Mouse (Mus musculus): ENCODE data around the gene P2rx7.
A peak's percentile ranks its signal among the peaks of the same experiment; 100 is the strongest.

Gene P2rx7

DNA sequence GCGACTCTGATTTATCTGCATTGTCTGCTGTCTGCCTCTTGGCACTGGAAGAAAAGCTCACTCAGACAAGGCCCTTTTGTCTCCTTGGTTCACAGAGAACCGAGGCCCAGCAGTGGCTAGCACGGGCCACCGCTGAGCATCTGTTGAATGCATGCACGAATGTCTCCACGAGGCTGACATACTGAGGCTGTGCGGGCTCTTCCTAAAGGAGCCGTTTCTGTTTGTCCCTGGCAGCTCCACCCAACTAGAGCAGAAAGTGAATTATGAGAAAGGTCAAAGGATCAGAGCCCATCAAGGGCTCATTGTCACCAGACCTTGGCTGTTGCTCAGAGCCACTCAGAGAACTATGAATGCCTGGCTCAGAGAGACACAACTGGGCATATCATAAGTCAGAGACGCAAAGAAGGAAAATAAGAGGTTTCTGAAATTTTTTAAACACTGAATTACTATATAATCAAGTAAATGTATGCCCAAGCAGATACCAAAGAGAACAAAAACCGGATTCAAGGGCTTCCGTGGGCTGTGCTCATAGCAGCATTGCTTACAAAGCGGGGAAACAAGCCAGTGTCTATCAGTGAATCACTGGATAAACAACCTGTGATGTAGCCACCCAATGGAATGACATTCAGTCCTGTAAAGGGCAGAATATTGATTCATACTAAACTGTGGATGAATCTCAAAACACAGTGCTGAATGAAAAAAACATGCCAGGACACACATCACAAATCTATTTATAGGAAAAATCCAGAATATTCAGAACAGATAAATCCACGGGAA, 49.9 kb downstream of the P2rx7 start:
- peak; percentile 32 for DNase-seq (ENCODE audit: low read depth, low spot score)

DNA sequence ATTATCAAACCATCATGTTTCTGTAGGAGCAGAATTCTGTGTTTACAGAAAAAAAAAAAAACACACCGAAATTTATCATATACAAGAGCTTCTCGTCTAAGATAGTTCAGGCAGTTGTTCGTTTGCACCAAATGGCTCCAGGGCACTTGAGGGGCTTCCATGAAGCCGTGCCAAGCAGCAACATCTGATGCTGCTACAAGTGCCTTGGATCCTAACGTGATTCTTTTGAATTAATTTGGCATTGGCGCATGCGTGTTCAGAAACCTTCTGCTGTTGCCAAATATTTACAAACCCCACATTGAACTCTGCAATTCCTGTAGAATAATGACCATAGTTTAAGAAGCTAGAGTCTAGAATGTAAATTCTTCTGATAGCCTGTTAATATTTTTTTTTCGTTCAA, 51.8 kb downstream of the P2rx7 start:
- DNase-seq (ENCODE audit: low read depth, low spot score), result no peak

DNA sequence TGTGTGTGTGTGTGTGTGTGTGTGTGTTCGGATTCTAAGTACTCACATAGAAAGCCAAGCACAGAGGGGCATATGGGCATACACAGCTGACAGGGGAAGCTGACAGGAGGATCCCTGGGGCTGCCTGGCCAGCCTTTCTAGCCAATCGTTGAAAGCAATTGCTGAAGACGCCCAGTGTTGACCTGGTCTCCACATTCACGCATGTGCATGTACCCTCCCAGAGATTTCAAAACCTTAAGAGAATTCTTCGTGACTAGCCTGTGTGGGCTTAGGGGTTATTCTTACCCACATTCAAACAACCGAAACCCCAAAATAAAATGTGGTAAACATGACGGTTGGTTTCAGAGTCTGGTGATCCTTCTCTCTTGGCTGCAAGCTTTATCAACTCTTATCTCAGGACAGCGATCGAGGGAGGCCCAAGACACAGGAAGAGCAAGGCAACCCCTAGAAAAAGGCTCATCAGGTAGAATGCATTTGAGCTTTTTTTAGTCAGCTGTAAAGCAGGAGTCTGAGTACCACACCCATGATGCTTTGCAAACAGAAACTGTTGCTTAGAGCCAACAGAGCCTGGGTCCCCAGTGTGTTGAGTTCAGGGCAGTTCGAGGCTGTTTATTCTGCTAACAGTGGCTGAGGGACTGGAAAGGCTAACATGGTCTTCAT, 54.5 kb downstream of the P2rx7 start:
- DNase-seq (ENCODE audit: low read depth, low spot score), result no peak

DNA sequence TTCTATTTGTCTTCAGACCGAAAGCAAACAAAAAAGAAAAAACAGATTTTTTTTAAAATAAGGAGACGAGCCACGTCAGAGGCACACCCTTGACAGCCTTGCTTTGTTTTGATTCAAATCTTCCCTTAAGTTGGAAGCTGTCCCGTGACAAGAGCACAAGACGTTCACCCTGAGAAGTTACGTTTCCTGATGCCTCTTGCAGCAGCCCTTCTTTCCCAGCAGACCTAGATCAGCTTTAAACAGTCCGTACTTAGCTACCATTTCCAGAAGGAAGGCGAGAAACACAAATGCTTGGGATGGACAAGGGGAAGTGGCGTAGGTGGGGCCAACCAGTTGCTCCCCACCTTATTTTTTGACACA, 55.0 kb downstream of the P2rx7 start:
- no peak for DNase-seq (ENCODE audit: low read depth, low spot score)

DNA sequence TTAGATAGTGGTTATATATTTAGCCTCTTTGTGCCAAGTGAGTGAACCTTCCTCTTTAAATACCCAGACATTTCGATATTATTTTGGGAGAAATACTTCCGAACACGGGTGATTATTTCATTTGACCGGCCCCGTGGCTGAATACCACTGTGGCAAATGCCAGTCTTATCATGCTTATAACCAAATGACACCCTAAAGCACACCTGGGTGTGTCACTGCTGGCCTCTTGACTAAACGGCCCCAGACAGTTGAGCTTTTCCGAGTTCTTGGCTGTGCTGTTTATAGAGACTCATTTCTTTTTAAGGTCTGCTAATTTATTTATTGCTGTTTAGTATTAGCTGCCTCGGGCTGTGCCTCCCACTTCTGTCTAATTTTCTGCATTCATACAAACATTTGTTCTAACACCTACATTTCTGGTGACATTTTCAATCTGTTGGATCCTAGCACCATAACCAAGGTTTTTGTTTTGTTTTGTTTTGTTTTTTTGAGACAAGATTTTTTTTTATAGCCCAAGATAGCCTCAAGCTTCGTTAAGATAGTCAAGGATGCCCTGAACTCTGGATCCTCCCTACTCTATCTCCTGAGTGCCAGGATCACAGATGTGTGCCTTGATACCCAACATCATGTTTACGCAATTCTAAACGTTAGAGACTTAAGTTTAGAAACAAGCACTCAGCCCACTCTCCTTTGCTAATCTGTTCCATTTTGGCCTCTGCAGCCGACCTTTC, 56.6 kb downstream of the P2rx7 start:
- no peak for DNase-seq (ENCODE audit: low read depth, low spot score)

DNA sequence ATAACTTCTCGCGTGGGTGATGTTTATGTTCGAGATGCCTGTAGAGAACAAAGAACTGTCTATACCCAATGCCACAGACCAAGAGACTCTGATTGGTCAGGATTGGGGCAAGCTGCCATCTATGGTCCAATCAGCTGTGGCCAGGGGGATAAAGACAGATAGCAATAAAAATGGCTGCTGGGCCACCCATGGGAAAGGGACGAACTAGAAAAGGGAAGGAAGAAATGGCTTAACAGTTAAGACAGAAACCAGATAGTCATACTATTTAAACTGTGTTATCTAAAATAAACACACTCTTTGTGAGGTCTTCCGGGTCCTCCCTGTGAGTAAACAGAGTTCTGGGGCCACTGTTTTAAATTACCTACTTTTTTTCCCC, 57.1 kb downstream of the P2rx7 start:
- no peak for DNase-seq (ENCODE audit: low read depth, low spot score)

DNA sequence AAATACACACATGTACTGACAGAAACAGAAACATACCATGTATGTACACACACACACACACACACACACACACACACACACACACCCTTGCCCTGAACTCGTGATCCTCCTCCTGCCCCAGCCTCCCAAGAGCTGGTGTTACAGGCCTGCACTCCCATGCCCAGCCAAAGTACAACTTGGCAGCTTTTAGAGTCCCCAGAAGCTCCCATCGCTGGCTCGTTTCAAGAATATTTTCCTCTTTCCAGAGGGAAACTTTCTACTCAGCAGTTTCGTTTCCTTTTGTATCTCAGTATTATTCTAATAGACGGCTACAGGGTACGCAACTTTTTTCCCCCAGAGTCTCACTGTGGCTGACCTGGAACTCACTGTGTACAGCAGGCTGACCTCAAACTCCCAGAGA, 58.4 kb downstream of the P2rx7 start:
- no peak for DNase-seq (ENCODE audit: low read depth, low spot score)

DNA sequence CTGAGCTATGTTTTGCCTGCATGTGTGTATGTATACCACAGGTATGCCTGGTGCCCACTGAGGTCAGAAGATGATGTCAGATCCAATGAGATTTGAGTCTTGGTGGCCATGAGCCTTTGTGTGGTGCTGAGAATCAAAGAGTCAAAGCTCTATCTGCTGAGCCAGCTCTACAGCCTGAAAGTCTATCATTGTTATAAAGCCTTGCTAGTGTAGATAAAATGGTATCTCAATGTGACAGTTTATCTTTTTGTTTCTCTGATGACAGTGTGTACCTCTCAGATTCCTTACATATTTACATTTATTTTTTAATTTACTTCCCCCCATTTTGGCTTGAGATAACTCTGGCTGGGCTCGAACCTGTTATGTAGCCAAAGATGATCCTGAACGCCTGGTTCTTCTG, 59.9 kb downstream of the P2rx7 start:
- no peak for DNase-seq (ENCODE audit: low read depth, low spot score)

DNA sequence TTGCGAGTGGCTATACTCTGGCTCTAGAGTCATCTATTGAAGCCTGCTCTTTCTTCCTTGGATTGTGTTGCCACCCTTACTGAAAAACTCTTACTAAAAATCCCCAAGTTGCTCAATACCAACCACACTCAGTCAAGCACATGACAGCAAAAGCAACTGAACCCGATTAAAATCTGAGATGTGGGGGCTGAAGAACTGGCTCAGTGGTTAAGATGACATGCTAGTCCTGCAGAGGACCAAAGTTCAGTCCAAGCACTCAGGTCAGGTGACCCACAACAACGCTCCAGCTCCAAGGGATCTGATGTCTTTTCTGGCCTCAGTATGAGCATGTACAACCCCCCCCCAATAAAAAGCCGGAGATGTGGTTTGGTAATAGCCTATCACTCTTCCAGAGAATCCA, 60.9 kb downstream of the P2rx7 start:
- no peak for DNase-seq (ENCODE audit: low read depth, low spot score)

DNA sequence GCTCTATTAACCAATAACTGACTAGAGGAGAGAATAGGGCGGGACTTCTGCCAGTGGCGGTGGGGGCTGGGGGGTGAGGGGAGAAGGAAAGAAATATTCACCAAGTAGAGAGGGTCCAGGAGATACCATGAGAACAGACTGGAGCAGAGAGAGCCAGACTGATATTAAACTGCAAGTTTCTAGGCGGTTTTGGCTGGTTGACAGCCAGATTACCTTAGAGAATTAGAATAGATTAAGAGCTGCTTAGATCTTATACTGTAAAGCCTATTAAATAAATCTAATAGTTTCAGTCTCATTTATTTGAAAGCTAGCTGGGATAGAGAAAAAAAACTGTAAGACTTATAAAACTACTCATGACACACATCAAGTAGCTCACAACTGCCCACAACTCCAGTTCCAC, 61.5 kb downstream of the P2rx7 start:
- DNase-seq (ENCODE audit: low read depth, low spot score), result no peak

DNA sequence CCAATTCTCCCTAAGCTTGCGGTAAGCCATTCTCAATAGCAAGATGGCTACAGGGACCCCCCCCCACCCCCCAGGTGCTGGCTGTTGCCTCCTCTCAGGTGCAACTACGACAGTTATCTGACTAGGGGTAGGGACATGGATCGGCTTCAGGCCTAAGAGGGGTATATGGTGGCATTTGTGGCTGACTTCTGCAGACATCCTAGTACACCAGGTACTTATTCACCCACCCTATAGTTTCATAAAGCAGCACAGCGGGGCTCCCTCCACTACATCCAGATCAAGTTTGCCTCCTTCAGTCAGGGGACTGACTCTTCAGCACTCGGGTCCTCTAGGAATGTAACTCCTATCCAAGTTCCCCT, 63.2 kb downstream of the P2rx7 start:
- DNase-seq (ENCODE audit: low read depth, low spot score), result no peak

DNA sequence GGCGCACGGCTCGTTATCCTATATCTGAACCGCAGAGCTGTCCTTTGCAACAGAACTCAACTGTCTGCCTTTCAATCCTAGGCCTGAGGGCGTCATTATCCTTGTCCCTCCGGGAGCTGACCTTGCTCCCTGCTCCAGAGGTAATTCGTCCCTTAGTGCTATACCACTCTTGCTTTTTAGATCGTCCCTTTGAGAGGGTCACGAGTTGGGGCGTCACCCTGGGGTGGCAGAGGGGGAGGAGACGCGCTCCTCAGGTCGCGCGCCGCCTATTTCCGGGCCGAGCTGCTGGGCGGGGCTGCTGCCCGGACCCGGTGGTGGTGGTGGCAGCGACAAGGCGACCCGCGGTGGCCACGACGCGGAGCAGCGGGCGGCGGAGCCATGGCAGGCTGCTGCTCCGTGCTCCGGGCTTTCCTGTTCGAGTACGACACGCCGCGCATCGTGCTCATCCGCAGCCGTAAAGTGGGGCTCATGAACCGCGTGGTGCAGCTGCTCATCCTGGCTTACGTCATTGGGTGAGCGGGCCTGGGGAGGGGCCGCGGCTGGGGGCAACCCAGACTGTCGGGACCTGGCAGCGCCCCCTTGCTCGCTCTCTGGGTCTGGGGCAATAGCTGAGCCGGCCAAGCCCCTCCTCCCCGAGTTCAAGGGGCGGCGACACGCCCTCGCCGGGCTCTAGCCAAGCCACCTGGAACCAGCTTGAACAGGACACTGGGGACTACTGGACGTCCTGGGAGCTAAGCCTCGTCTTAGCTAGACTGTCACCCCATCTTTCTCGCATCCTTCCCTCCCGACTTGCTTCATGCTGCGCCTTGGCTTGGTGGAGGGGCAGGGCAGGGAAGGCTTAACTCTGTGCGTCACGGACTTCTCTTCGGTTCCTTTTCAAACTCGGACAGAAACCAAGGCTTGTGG, 63.8 kb downstream of the P2rx7 start, which contains the start of gene P2rx4:
TSS of gene P2rx4 (plus strand) at position 269 of the 906 bp plus-strand sequence.
- peak; percentile 53 for DNase-seq (ENCODE audit: low read depth, low spot score)

DNA sequence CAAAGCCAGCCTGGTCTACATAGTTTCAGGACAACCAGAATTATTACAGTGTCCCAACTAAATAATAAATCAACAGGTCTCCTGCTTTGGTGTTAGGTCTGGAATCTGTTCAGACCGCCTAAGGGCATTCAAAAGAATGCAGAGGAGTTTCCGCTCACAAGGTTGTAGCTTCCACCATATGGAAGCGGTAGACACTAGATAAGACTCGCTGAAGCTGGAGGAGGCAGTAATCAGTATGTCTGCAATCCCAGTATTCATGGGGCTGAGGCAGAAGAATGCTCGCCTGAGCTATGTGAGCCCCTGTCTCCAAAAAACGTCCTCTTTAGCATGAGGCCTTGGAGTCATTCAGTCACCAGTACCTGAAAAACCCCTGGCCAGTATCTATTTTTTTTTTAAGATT, 65.1 kb downstream of the P2rx7 start:
- DNase-seq (ENCODE audit: low read depth, low spot score), result no peak

DNA sequence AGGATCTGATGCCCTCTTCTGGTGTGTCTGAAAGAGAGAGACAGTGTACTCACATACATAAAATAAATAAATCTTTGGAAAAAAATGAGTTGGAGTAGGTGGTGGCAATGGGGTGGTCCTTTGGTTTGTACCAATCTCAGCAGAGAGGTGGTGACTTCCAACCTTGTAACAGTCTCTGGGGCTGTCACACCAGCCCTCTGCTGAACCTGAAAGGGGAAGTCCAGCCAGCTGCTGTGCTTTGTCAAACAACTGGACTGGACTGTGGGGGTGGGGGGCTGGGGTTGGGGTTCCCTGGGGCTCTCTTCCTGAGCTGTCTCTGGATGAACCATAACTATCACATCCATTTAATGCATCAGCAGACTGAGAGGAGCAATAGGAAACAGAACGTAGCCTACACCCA, 72.0 kb downstream of the P2rx7 start:
- DNase-seq (ENCODE audit: low read depth, low spot score), result no peak

DNA sequence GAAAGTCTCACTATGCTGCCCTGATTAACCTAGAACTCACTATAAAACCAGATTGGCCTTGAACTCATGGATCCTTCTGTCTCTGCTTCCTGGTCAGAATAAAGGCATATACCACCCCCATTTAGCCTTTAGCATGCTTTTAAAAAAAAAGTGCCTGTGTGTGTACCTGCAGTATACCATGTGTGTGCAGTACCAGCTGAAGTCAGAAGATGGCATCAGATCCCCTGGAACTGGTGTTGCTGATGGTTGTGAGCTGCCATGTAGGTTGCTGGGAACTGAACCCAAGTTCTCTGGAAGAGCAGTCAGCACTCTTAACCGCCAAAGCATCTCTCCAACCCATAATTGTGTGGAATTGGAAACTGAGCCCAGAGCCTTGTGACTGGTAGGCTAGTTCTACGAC, 73.1 kb downstream of the P2rx7 start:
- DNase-seq (ENCODE audit: low read depth, low spot score), result no peak

DNA sequence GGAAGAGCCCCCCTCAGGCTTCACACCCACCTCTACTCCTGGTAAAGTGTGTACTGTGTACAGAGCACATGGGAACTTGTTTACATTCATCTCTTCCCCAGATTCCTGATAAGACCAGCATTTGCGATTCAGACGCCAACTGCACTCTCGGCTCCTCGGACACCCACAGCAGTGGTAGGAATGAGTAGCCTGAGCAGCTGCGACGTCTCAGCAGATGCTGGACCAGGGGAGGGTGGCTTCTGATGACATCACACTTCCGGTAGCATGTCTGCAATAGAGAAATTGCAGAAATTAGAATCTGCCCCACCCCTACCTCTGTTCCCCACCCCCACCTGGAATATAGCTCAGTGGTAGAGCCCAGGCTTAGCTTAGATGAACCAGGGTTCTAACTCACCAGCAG, 74.7 kb downstream of the P2rx7 start:
- DNase-seq (ENCODE audit: low read depth, low spot score), result no peak

DNA sequence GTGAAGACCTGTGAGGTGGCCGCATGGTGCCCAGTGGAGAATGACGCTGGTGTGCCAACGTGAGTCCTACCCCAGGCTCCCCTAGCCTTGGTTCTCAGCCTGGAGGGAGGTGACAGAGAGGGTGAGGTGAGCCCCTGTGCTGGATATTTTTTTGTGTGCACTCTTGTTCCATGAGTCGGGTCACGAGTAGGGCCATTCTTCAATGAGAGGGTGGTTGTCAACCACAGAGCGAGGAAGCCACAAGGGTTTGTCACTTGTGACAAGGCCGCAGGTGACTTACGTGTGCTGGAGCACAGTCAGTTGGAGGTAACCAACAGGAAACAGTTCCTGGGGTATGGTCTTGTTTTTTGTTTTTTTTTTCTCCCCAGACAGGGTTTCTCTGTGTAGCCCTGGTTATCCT, 75.5 kb downstream of the P2rx7 start:
- no peak for DNase-seq (ENCODE audit: low read depth, low spot score)

DNA sequence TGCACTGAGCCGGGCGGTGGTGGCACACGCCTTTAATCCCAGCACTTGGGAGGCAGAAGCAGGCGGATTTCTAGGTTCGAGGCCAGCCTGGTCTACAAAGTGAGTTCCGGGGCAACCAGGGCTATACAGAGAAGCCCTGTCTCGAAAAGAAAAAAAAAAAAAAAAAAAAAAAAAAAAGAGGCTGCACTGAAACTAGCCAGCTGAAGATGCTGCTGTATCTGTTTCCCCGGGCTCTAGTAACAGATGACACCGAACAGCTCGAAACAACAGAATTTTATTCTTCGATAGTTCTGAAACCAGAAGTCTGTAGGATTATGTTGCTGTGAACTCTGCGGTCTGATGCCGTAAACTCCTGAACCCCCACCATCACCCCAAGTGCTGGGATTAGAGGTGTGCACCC, 81.7 kb downstream of the P2rx7 start:
- no peak for DNase-seq (ENCODE audit: low read depth, low spot score)

DNA sequence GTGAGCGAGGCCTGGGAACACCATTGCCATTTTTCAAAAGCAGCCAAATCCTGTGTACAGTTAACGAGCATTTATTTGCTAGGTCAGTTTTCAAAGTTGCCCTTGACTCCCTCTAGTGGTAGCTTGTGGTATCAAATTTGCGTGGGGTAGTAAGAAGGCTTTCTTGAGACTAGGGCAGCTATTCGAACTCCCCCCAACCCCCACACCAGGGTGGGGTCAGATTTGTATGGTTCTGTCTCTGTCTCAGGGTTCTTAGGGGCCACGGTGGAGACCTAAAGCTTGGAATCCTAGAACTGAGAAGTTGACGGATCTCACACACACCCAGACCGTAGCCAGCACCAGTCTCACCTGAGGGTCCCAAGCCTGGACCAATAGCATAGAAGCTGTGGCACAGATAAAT, 82.4 kb downstream of the P2rx7 start:
- peak; percentile 72 for DNase-seq (ENCODE audit: low read depth, low spot score)

DNA sequence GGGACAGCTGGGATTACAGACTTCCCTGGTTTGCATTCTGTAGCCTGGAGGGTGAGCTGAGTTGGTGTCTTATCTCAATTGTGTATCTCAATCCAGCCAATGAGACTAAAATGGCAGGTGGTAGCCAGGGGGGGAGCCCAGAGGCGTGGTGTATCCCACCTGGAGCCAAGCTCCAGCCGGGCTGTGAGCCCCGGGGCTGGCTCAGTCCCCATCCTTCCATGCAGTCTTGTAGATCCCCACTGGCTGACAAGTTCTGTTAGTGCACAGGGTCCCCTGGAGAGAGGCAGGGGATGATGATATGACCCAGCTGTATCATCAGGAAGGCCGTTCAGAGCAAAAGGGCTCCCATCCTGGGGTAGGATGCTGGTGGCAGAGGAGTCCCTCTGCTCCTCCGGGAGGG, 82.9 kb downstream of the P2rx7 start:
- DNase-seq (ENCODE audit: low read depth, low spot score), result no peak

DNA sequence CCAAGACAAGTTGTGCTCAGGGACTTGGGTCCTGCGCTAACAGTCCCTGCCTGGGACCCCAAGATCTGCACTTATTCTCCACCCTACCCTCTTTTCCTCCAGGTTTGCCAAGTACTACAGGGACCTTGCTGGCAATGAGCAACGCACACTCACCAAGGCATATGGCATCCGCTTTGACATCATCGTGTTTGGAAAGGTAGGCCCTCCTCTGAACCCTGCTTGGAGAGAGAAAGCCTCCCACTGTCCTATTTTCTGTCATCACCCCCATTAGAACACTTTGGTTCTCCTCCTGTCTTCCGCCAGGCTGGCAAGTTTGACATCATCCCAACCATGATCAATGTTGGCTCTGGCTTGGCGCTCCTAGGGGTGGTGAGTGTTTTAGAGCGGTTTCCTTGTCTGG, 83.4 kb downstream of the P2rx7 start:
- no peak for DNase-seq (ENCODE audit: low read depth, low spot score)

DNA sequence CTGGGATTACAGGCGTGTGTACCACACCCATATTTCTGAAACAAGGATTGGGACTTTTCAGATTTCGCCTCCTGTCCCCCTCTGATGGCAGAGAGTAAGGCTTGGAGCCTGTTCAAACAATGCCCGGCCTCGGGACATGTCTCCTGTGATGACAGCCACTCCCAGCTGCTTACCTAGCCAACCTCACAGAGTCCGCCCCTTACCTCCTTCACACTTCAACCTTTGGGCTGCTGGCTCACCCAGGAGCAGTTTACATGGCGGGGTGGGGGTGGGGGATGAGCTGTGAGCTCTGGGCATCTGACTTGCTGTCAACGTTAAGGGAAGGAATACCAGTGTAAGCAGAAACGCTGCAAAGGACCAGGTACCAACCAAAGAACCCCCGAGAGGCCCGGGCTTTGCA, 87.1 kb downstream of the P2rx7 start:
- no peak for DNase-seq (ENCODE audit: low read depth, low spot score)

Data from embryo, embryonic 11.5 days (tissue).